Mouse (Mus musculus): ENCODE data around the gene Olfr893. TPM values are rescaled to one million over a fixed set of nuclear protein-coding genes. Genes with fewer than 3 reads are reported as not detected.
"Not testable (repeated sequence)": the region's sequence is repeated elsewhere in the genome, so short reads cannot be mapped to it uniquely, and the experiment has no call there.

Olfr893 gene
- total RNA-seq (2017): 0.12 TPM in 1 of 2 replicates, not detected in the other

DNA sequence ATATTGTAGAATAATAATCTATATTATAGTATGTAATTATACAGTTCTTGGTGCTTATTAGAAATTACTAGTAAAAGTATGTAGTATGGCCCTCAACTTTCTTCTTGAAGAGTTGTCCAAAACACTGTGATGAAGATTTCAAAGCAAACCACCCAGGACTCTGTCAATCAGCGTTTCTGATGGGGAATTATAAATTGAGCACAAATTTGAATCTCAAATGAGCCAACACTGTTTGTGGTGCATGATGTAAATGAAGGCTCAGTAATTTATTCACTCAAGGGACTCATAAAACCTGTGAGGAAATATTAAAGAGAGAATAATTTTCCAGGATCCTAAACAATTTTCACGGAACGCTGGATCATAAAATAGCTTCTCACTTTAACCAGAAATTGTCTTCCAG, at the start of gene Olfr893:
TSS of gene Olfr893 (plus strand) at position 301 of the 400 bp plus-strand sequence.
- ATAC-seq (ENCODE audit: extremely low read depth, insufficient number of reproducible peaks, low FRiP score, poor library complexity, severe bottlenecking): no peak

GRCm38 (mm10) chr9:38168341-38168740, 39.8 kb upstream of the Olfr893 start:
- ATAC-seq (ENCODE audit: extremely low read depth, insufficient number of reproducible peaks, low FRiP score, poor library complexity, severe bottlenecking): not testable (repeated sequence)

DNA sequence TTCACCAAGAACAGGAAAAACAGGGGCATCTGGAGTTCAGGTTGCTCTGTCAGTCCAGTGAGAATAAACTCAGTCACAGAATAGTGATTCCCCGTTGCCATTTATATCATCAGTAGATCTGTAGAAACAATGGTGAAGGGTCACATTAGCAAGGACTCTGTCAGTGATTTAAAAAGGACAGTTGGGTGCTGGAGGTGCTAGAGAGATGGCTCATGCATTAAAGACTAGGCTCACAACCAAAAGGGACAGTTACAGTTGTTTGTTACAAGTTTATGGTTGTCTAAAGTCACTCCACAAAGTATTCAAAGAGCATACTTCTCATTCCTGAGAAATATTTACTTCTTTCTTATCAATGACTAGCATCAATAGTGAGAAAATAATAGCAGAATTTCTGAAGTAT, 27.4 kb upstream of the Olfr893 start, which contains the start of gene Olfr891:
TSS of gene Olfr891 (minus strand) at position 101 of the 400 bp plus-strand sequence.
- no peak for ATAC-seq (ENCODE audit: extremely low read depth, insufficient number of reproducible peaks, low FRiP score, poor library complexity, severe bottlenecking)

GRCm38 (mm10) chr9:38217755-38218154, 9.6 kb downstream of the Olfr893 start, which contains the start of gene Olfr894:
Gene Olfr894 (plus strand): TSS chr9:38218055.
- no peak for ATAC-seq (ENCODE audit: extremely low read depth, insufficient number of reproducible peaks, low FRiP score, poor library complexity, severe bottlenecking)

DNA sequence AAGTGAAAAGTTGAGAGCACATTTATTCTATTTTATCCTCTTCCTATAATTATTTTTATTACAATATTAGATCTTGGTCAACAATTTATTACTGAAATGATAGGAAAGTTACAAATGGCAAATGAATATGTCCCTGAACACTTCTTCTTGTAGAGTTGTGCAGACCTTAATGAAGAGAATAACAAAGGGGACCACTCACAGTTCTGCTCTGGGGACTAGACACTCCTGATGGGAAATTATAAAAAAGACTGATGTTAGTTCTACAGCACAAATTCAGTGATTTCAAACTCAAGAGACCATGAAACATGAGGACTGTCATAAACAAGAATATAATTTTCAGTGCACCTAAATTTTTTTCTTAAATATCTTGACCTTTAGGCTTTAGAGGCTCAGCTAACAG, 44.3 kb downstream of the Olfr893 start, which contains the start of gene Olfr143:
TSS of gene Olfr143 (plus strand) at position 301 of the 400 bp plus-strand sequence.
- ATAC-seq (ENCODE audit: extremely low read depth, insufficient number of reproducible peaks, low FRiP score, poor library complexity, severe bottlenecking): no peak

Other genes starting within 250 kb of the Olfr893 start
- gene Olfr881, start 216.5 kb upstream of the Olfr893 start, total RNA-seq (2017): not detected in 2 replicates
- gene Olfr883, start 182.6 kb upstream of the Olfr893 start, total RNA-seq (2017): not detected in 2 replicates
- gene Olfr884, start 161.8 kb upstream of the Olfr893 start, total RNA-seq (2017): not detected in 2 replicates
- gene Olfr885, start 147.0 kb upstream of the Olfr893 start, total RNA-seq (2017): not detected in 2 replicates
- gene Olfr887, start 124.3 kb upstream of the Olfr893 start, total RNA-seq (2017): not detected in 2 replicates
- gene Olfr888, start 100.2 kb upstream of the Olfr893 start, total RNA-seq (2017): not detected in 2 replicates
- not detected in 2 replicates for gene Olfr889, start 93.2 kb upstream of the Olfr893 start, total RNA-seq (2017)
- 0.12 TPM in 1 of 2 replicates, not detected in the other for gene Olfr890, start 65.8 kb upstream of the Olfr893 start, total RNA-seq (2017)
- gene Olfr891, start 27.5 kb upstream of the Olfr893 start, total RNA-seq (2017): not detected in 2 replicates
- gene Olfr894, start 9.7 kb downstream of the Olfr893 start, total RNA-seq (2017): not detected in 2 replicates
- not detected in 2 replicates for gene Olfr143, start 44.4 kb downstream of the Olfr893 start, total RNA-seq (2017)
- gene Olfr895, start 59.5 kb downstream of the Olfr893 start, total RNA-seq (2017): not detected in 2 replicates
- not detected in 2 replicates for gene Olfr896-ps1, start 82.7 kb downstream of the Olfr893 start, total RNA-seq (2017)
- not detected in 2 replicates for gene Olfr25, start 120.7 kb downstream of the Olfr893 start, total RNA-seq (2017)
- not detected in 2 replicates for gene Olfr898, start 140.0 kb downstream of the Olfr893 start, total RNA-seq (2017)
- gene Olfr250, start 158.5 kb downstream of the Olfr893 start, total RNA-seq (2017): not detected in 2 replicates
- not detected in 2 replicates for gene Olfr251, start 168.7 kb downstream of the Olfr893 start, total RNA-seq (2017)
- gene Olfr147, start 193.3 kb downstream of the Olfr893 start, total RNA-seq (2017): not detected in 2 replicates
- not detected in 2 replicates for gene Olfr901, start 221.1 kb downstream of the Olfr893 start, total RNA-seq (2017)
- gene Olfr902, start 239.3 kb downstream of the Olfr893 start, total RNA-seq (2017): not detected in 2 replicates

All from neutrophil, adult 5-6 weeks (primary cell).